Mouse (Mus musculus): ENCODE data around the gene Edil3.

The Edil3 gene

GRCm38 (mm10) chr13:89256906-89257305, 435.6 kb downstream of the Edil3 start:
- no peak for DNase-seq

DNA sequence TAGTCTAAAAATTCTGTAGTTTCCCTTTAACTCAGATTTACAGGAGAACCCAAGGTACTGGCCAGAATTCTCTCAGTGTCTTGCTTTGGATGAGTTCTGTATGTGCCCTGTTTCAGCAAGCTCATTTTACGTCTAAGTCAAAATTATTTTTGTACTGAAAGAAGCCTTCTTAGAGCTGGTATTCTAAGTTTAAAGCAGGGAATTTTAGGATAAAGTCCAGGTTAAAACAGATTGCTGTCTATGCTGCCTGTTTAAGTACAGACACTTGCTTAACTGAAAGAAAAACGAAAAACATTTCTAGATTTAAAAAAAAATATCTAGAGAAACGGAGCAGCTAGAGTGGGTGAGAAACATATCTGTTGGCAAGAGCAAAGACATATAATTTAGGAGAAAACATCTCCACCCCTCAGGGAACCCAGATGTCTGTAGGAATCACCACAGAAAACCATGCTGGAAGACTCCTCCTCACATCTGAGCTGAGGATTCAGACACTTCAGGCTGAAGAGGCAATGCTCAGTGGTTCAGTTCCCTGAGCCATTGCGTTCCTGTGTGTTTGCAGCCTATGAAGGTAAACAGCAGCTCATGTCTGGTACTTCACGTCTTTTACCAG, 465.5 kb downstream of the Edil3 start:
- DNase-seq: no peak

- DNase-seq: no peak
These were observed 466.9 kb downstream of the Edil3 start for GRCm38 (mm10) chr13:89288201-89288600.

GRCm38 (mm10) chr13:89321155-89321554, 499.9 kb downstream of the Edil3 start:
- DNase-seq: no peak

DNA sequence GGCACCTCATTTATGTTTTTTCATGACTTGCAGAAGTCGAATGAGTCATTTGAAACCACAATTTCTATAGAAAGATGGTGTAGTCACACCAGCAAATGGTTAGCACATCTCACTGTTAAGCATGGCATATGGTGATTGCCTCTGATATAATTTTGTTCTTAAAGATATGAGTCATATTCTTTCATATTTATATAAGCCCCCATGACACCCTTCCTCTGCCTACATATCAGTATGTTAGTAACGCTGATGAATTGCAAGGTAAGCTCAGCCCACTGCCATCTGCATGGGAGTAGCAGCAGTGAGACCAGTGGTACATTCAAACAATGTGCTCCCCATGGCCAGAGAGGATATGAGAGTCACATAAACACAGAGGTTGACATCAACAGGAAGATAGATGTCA, 503.0 kb downstream of the Edil3 start:
- DNase-seq: no peak

DNA sequence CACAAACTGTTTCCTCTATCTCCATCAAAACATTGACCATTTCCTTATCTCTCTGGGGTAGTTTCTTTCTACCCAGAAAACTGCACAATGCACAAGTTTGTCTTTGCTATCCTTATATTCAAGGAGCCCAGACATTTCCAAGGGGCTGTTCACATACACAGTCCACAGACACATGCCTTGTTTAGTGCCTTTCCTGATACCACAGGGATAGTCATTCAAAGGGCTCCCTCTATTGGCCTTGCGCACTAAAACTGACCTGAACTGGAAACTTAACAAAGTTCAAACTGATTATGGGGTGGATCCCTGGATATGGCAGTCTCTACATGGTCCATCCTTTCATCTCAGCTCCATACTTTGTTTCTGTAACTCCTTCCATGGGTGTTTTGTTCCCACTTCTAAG, 513.2 kb downstream of the Edil3 start:
- DNase-seq: no peak

- DNase-seq: no peak
These were observed 514.8 kb downstream of the Edil3 start for GRCm38 (mm10) chr13:89335908-89336579.

- no peak for DNase-seq
These were observed 517.8 kb downstream of the Edil3 start for GRCm38 (mm10) chr13:89339055-89339454.

DNA sequence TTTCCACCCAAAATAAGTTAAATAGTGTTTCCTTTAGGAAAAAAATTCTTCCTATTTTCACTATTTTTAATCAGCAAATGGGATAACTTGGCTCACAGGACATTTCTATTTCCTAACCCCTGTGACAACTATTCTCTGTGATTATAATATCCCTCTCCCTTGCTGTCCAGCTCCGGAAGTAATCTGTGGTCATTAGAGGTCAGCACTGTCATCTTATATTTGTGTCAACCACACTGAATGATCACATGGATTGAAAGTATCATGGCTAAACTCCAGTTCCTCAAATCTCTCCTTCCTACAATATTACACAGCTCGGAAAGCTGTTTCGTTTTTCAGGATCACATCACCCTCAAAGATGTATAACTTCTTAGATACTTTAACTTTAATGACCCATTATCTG, 518.5 kb downstream of the Edil3 start:
- no peak for DNase-seq

- no peak for DNase-seq
These were observed 534.0 kb downstream of the Edil3 start for GRCm38 (mm10) chr13:89355234-89355633.

- no peak for DNase-seq
These were observed 537.1 kb downstream of the Edil3 start for GRCm38 (mm10) chr13:89358407-89358806.

DNA sequence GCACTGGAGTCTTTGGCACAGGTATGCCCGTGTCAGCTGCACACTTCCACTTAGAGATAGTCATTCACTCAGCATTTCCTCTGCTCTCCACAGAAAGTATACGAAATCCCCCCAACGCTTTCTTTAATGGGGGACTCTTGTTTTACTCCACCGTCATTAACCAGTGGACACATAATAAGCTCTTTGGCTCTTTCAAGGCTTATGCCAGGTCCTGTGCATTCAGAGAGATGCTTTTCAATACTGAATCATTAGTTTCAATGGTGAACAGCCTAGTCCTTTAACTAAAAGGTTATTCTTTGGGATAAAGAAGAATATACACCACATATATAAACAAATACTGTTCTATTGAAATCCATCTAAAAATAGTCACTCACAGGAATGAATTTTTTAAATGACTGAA, 541.0 kb downstream of the Edil3 start:
- DNase-seq: no peak

- no peak for DNase-seq
These were observed 550.0 kb downstream of the Edil3 start for GRCm38 (mm10) chr13:89371253-89371652.

- DNase-seq: no peak
These were observed 550.5 kb downstream of the Edil3 start for GRCm38 (mm10) chr13:89371656-89372240.
